Mouse (Mus musculus): ENCODE measurements at regions not wholly inside any gene's neighbourhood (a gene's known extent, or its start where the extent isn't known, plus 50 kb on each side); places are given as distances from the start of the nearest gene placed in this dataset.
A peak's percentile ranks its signal among the peaks of the same experiment; 100 is the strongest.

DNA sequence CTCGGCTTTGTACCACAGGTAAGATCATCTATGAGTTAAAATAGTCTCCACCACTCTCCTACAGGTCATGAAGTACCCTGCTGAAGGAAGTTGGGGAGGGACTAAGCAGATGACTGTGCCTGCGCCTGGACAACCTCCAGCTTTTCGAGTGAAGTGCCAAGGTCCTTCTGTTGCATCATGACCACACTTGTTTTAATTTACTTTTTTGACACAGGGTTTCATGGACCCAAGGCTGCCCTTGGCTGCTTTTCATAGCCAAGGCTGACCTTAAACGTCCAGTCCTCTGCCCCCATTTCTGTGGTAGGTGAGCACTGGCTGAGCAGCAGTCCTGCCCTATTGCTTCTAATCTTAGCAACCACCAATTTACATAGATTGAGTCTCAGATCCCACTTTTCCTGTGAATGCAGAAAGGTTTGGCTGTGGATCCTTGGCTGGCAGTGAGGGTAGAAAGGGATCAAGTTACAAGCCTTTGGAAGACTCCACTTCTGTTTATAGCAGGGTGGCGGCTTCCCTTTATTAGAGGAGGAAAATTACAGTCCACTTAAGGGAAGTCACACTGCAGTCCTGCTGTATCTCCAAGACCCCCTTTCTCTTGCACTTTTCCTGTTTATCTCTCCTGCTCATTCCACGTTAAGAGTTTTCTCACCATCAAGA is 213.5 kb upstream of the Id2 start:
- H3K9ac ChIP-seq = no peak overlapping the region
- WGBS = 25% methylated on average over 6 of the region's 6 CpGs
- H3K9me3 ChIP-seq = no peaks in the 10 kb centered on the region
- peak overlapping the region; percentile 17 for H3K27ac ChIP-seq
- ATAC-seq (ENCODE audit: borderline replicate concordance, extremely low read depth, low FRiP score, low TSS enrichment) = peak; percentile 46; the same call in 1 of the 2 replicates
- H3K4me3 ChIP-seq = no peak overlapping the region
- H3K4me2 ChIP-seq = no peak overlapping the region
- H3K4me1 ChIP-seq = peaks cover 21% of the 10 kb centered on the region
- no peaks in the 10 kb centered on the region for H3K27me3 ChIP-seq
- H3K36me3 ChIP-seq = no peaks in the 10 kb centered on the region

GRCm38 (mm10) chr12:25309234-25309633 is 212.3 kb upstream of the Id2 start:
- Histone ChIP-seq H3K9ac (no peak overlapping the region), H3K9me3 (no peaks in the 10 kb centered on the region), H3K27me3 (no peaks in the 10 kb centered on the region), H3K4me1 (peaks cover 21% of the 10 kb centered on the region), H3K36me3 (no peaks in the 10 kb centered on the region), H3K4me3 (no peak overlapping the region), H3K27ac (no peak overlapping the region), H3K4me2 (no peak overlapping the region)
- ATAC-seq (ENCODE audit: borderline replicate concordance, extremely low read depth, low FRiP score, low TSS enrichment) = no peak
- 97% methylated on average over 6 of the region's 6 CpGs for WGBS

DNA sequence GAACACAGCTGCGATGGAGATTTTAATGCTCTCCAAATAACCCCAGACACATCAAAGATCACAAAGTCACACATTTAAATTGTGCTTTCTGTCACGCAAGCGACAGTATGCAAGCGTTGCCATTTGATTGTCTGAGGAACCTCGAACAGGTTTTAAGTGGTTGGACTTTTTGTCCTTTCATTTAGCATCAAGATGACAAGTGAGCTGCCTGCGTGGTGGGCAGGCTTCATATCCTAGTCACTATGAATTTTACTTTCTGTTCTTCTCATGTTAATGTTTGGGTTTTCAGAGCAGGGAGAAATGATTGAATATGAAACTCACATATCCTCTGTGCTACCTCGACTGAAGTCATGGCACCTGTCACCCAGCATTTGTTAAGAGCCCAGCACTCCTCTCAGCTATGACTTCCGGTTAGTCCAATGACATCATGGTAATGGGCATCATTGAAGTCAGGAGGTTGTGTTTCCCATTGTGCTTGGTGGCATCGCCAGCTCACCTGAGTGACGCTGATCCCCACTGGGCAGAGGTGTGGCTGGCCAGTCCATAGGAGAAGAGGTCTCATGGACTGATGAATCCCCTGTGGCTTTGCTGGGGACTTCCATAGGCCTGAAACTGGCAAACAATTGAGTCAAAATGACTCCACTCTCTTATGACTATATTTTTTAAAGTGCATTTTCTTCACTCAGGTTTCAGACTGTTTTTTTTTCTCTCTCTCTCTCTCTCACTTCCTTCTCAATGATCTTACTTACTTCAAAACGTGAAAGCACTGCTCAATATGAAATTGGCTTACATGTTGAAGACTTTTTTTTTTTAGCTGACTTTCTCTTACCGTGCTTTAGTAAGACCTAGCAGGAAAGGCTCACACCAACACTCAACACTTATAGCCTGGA is 209.1 kb upstream of the Id2 start:
- no peak overlapping the region for H3K4me2 ChIP-seq
- WGBS = 77% methylated on average over 12 of the region's 12 CpGs
- peaks cover 12% of the 10 kb centered on the region for H3K4me1 ChIP-seq
- H3K27ac ChIP-seq = no peak overlapping the region
- ATAC-seq (ENCODE audit: borderline replicate concordance, extremely low read depth, low FRiP score, low TSS enrichment) = no peak
- H3K4me3 ChIP-seq = no peak overlapping the region
- no peaks in the 10 kb centered on the region for H3K27me3 ChIP-seq
- H3K36me3 ChIP-seq = no peaks in the 10 kb centered on the region
- H3K9ac ChIP-seq = no peak overlapping the region
- H3K9me3 ChIP-seq = no peaks in the 10 kb centered on the region

GRCm38 (mm10) chr12:25304820-25305511 is 208.0 kb upstream of the Id2 start:
- no peak for ATAC-seq (ENCODE audit: borderline replicate concordance, extremely low read depth, low FRiP score, low TSS enrichment)
- H3K4me2 ChIP-seq = no peak overlapping the region

DNA sequence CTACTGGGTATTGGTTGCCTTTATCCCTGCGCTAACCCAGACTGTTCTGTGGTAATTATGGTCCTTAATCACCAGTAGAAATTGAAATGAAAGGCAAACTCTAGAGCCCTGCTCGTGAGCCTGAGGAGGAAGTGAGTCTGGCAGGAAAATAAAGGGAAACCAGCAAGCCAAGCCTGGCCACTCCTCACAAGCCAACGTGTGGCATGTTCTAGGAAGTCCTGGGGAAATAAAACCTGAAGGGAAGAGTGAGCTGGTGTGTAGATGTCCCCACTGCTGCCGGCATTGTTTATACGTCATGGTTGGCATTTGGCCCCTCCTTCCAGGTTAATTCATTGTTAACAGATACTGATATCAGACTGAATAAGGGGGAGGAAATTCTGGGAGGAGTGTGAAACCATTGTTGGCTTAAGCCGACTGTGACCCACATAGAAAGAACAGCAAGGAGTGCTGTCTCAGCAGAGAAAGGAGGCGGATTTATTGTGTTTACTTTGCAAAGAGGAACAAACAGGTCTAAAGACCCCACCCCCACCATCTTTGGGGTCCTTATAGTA is 206.6 kb upstream of the Id2 start:
- Histone ChIP-seq H3K9me3 (no peaks in the 10 kb centered on the region), H3K9ac (no peak overlapping the region), H3K27ac (no peak overlapping the region), H3K27me3 (no peaks in the 10 kb centered on the region), H3K4me2 (no peak overlapping the region), H3K4me3 (no peak overlapping the region), H3K4me1 (peaks cover 9% of the 10 kb centered on the region), H3K36me3 (no peaks in the 10 kb centered on the region)
- ATAC-seq (ENCODE audit: borderline replicate concordance, extremely low read depth, low FRiP score, low TSS enrichment) = no peak
- WGBS = 31% methylated on average over 7 of the region's 7 CpGs

More at GRCm38 (mm10) chr12:25304820-25305511, 208.0 kb upstream of the Id2 start:
- H3K4me1 ChIP-seq = peaks cover 5% of the 10 kb centered on the region
- H3K9me3 ChIP-seq = no peaks in the 10 kb centered on the region
- H3K4me3 ChIP-seq = no peak overlapping the region
- WGBS = 68% methylated on average over 6 of the region's 6 CpGs
- H3K27ac ChIP-seq = no peak overlapping the region
- H3K27me3 ChIP-seq = no peaks in the 10 kb centered on the region
- H3K36me3 ChIP-seq = no peaks in the 10 kb centered on the region
- H3K9ac ChIP-seq = no peak overlapping the region

- Histone ChIP-seq H3K4me2 (no peak overlapping the region), H3K9me3 (no peaks in the 10 kb centered on the region), H3K4me1 (peaks cover 9% of the 10 kb centered on the region), H3K27me3 (no peaks in the 10 kb centered on the region), H3K9ac (no peak overlapping the region), H3K4me3 (no peak overlapping the region), H3K27ac (no peak overlapping the region), H3K36me3 (no peaks in the 10 kb centered on the region)
- ATAC-seq (ENCODE audit: borderline replicate concordance, extremely low read depth, low FRiP score, low TSS enrichment) = no peak
- WGBS = 58% methylated on average over 9 of the region's 9 CpGs
Observed at GRCm38 (mm10) chr12:25300804-25301390, 204.0 kb upstream of the Id2 start.

DNA sequence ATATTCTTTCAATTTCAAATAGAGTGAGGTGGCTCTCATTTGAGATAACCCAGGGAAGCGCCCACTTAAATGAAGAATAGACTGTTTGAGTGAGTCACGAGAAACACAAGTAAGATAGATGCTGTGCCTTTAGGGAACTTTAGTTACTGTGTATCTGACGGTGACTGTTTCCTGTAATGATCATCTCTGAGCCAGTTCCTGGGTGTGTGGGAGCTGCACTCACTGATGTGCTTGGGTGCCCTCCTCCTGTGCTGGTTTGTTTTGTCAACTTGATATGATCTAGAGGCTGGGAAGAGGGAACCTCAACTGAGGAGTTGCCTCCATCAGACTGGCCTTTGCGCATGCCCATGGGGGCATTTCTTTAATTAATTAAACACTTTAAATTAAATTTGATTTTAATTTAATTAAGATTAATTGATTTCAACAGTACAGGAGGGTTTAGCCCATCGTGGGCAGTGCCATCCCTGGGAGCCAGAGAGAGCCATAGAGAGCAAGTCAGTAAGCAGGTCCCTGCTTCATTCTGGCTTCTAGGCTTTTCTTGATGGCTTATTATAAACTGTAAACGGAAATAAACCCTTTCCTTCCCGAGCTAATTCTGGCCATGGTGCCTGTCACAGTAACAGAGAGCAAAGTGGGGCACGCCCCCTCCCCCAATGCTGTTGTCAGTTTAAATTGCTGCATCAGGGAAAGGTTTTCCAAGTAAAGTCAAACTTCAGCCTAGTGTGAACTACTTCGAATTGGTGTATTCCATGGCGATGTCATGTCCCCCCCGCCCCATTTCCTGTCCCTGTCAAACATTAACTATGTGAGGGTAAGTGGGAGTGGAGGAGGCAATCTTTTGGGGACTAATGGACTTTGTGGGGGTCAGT is 202.9 kb upstream of the Id2 start:
- H3K27me3 ChIP-seq = no peaks in the 10 kb centered on the region
- 43% methylated on average over 11 of the region's 11 CpGs for WGBS
- no peak overlapping the region for H3K4me2 ChIP-seq
- H3K9me3 ChIP-seq = no peaks in the 10 kb centered on the region
- ATAC-seq (ENCODE audit: borderline replicate concordance, extremely low read depth, low FRiP score, low TSS enrichment) = no peak
- H3K4me3 ChIP-seq = no peak overlapping the region
- H3K36me3 ChIP-seq = no peaks in the 10 kb centered on the region
- H3K4me1 ChIP-seq = peaks cover 9% of the 10 kb centered on the region
- no peak overlapping the region for H3K9ac ChIP-seq
- no peak overlapping the region for H3K27ac ChIP-seq

- WGBS = 82% methylated on average over 3 of the region's 3 CpGs
- peaks cover 18% of the 10 kb centered on the region for H3K4me1 ChIP-seq
- no peaks in the 10 kb centered on the region for H3K36me3 ChIP-seq
- no peak for ATAC-seq (ENCODE audit: borderline replicate concordance, extremely low read depth, low FRiP score, low TSS enrichment)
- no peak overlapping the region for H3K4me3 ChIP-seq
- H3K4me2 ChIP-seq = no peak overlapping the region
- H3K27ac ChIP-seq = no peak overlapping the region
- H3K9me3 ChIP-seq = no peaks in the 10 kb centered on the region
- no peak overlapping the region for H3K9ac ChIP-seq
- no peaks in the 10 kb centered on the region for H3K27me3 ChIP-seq
Observed at GRCm38 (mm10) chr12:25298766-25299165, 201.8 kb upstream of the Id2 start.

DNA sequence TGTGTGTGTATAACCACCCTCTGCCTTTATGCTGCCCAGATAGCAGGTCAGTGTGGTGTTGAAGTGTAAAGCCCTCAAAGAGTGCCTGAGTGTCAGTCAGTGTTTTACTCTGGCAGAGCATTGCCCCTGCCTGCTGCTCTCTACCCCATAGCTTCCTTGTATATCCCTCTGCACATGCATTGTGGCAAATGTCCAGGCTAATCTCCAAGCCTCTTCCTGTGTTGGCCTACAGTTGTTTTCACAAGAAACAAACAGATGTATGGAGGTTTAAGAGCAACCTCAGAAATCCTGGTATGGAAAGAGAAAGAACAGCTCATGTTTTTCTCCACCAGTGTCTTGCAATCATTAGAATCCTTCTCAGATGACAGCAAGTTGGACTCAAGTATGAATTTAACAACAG is 201.0 kb upstream of the Id2 start:
- Histone ChIP-seq H3K36me3 (no peaks in the 10 kb centered on the region), H3K27me3 (no peaks in the 10 kb centered on the region), H3K9ac (no peak overlapping the region), H3K4me3 (no peak overlapping the region), H3K4me2 (no peak overlapping the region), H3K27ac (no peak overlapping the region), H3K9me3 (no peaks in the 10 kb centered on the region), H3K4me1 (peaks cover 21% of the 10 kb centered on the region)
- ATAC-seq (ENCODE audit: borderline replicate concordance, extremely low read depth, low FRiP score, low TSS enrichment) = no peak

DNA sequence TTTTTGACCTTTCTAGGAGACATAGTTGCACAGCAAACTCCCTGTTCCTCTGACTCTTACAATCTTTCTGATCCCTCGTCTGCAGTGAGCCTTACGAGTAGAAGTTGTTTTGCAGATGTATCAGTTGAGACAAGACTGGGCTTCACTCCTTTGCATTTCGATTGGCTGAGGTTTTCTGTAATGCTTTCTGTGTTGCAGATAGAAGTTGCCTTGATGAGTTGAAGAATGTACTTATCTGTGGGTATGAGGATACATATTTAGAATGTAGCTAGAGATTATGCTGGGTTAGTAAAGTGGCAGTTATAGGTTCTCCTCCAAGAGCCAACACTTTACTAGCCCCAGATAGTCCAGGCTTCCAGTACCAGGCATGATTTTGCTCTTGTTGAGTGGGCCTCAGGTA is 199.7 kb upstream of the Id2 start:
- Histone ChIP-seq H3K4me3 (no peak overlapping the region), H3K9me3 (no peaks in the 10 kb centered on the region), H3K27me3 (no peaks in the 10 kb centered on the region), H3K27ac (no peak overlapping the region), H3K36me3 (no peaks in the 10 kb centered on the region), H3K9ac (no peak overlapping the region), H3K4me1 (peaks cover 21% of the 10 kb centered on the region), H3K4me2 (no peak overlapping the region)
- WGBS = 85% methylated on average over 3 of the region's 3 CpGs
- no peak for ATAC-seq (ENCODE audit: borderline replicate concordance, extremely low read depth, low FRiP score, low TSS enrichment)
